Mouse (Mus musculus): ENCODE data around the gene Mamdc4.

Gene Mamdc4

GRCm38 (mm10) chr2:25582466-25583119, 7.9 kb upstream of the Mamdc4 start:
- DNase-seq (ENCODE audit: low spot score) = no peak

GRCm38 (mm10) chr2:25581901-25582301, 7.3 kb upstream of the Mamdc4 start:
- no peak for DNase-seq (ENCODE audit: low spot score)

- DNase-seq (ENCODE audit: low spot score) = peak; percentile 69
These were observed 6.7 kb upstream of the Mamdc4 start, which contains the start of gene Ajm1 for GRCm38 (mm10) chr2:25581294-25581864. Gene Ajm1 (minus strand): TSS chr2:25581757.

GRCm38 (mm10) chr2:25580621-25581101, 6.0 kb upstream of the Mamdc4 start:
- DNase-seq (ENCODE audit: low spot score) = no peak

GRCm38 (mm10) chr2:25579737-25580460, 5.3 kb upstream of the Mamdc4 start:
- peak; percentile 42 for DNase-seq (ENCODE audit: low spot score)

GRCm38 (mm10) chr2:25578796-25579736, 4.4 kb upstream of the Mamdc4 start:
- DNase-seq (ENCODE audit: low spot score) = no peak

GRCm38 (mm10) chr2:25577951-25578795, 3.5 kb upstream of the Mamdc4 start:
- no peak for DNase-seq (ENCODE audit: low spot score)

GRCm38 (mm10) chr2:25576965-25577891, 2.6 kb upstream of the Mamdc4 start:
- no peak for DNase-seq (ENCODE audit: low spot score)

- no peak for DNase-seq (ENCODE audit: low spot score)
These were observed 1.6 kb upstream of the Mamdc4 start for GRCm38 (mm10) chr2:25576028-25576850.

GRCm38 (mm10) chr2:25575432-25576027, 885 bp upstream of the Mamdc4 start:
- no peak for DNase-seq (ENCODE audit: low spot score)

GRCm38 (mm10) chr2:25574136-25574535, 509 bp downstream of the Mamdc4 start:
- DNase-seq (ENCODE audit: low spot score) = no peak

- DNase-seq (ENCODE audit: low spot score) = no peak
These were observed 1.6 kb downstream of the Mamdc4 start for GRCm38 (mm10) chr2:25573068-25573467.

GRCm38 (mm10) chr2:25571221-25571620, 3.4 kb downstream of the Mamdc4 start:
- no peak for DNase-seq (ENCODE audit: low spot score)

GRCm38 (mm10) chr2:25569323-25569722, 5.3 kb downstream of the Mamdc4 start:
- DNase-seq (ENCODE audit: low spot score) = no peak

GRCm38 (mm10) chr2:25568473-25569019, 6.1 kb downstream of the Mamdc4 start:
- no peak for DNase-seq (ENCODE audit: low spot score)

GRCm38 (mm10) chr2:25566558-25566957, 8.1 kb downstream of the Mamdc4 start:
- DNase-seq (ENCODE audit: low spot score) = no peak

GRCm38 (mm10) chr2:25565741-25566140, 8.9 kb downstream of the Mamdc4 start:
- no peak for DNase-seq (ENCODE audit: low spot score)

- DNase-seq (ENCODE audit: low spot score) = no peak
These were observed 12.7 kb downstream of the Mamdc4 start for GRCm38 (mm10) chr2:25561946-25562345.

Measured in c-Kit-positive CD71-positive TER-119-positive erythroid progenitor cells, embryonic 14.5 days (primary cell).